Mouse (Mus musculus): ENCODE results near the gene Fgb. TPM values are rescaled to one million over a fixed set of nuclear protein-coding genes. Genes with fewer than 3 reads are reported as not detected.

Fgb gene
- polyA plus RNA-seq, 1 experiment from 2014 or later = 8.3 TPM

DNA sequence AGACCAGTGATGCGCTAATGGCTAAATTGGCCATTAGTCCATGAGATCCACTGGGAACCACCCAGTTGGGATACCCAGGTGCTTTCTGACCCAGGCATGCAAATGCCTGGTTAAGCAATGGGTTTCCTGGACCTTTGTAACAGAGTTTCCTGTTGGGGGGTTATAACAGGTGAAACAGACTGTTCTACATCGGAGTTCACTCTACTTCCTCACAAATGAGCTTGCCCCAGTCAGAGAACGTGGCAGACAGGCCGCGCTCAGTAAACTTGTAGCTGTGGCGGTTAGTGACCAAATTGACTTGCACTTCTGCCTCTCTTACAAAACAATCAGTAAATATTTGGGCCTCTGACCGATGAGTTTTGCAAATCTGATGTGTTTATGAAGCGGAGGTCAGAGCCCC, 46.6 kb downstream of the Fgb start:
- no peaks in the 10 kb centered on the region for H3K9me3 ChIP-seq (replicated peaks)
- no peak overlapping the region for H3K4me2 ChIP-seq
- 88% methylated on average over 8 of the region's 8 CpGs for WGBS
- H3K4me1 ChIP-seq = no peaks in the 10 kb centered on the region
- H3K9ac ChIP-seq = no peak overlapping the region
- no peaks in the 10 kb centered on the region for H3K36me3 ChIP-seq
- H3K4me3 ChIP-seq (replicated peaks) = no peak overlapping the region
- H3K27me3 ChIP-seq = no peaks in the 10 kb centered on the region
- ATAC-seq (replicated peaks; ENCODE audit: low FRiP score) = no peak
- H3K27ac ChIP-seq = no peak overlapping the region

DNA sequence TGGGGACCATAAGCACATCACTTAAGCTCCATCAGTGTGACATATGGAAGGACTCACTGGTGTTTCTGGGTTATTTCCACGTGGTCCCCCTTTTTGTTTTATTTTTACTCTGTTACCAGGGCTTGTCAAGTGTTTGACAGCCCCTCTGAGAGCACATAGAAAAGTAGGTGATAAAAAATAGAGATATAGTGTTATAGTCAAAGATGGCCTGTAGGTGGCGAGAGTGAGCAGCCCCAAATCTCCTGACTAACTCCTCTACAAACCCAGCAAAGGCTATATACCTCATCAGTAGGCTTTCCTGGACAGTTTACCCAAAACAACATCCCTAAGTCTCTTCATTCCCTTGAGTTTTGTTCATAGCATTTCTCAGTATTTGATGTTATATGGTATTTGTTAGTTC, 47.5 kb downstream of the Fgb start:
- WGBS = 4% methylated on average over 2 of the region's 2 CpGs
- Histone ChIP-seq H3K36me3 (no peaks in the 10 kb centered on the region), H3K9ac (no peak overlapping the region), H3K27ac (no peak overlapping the region), H3K4me2 (no peak overlapping the region), H3K4me3 (replicated peaks) (no peak overlapping the region), H3K27me3 (no peaks in the 10 kb centered on the region; the same call in 1 of the 2 replicates), H3K4me1 (no peaks in the 10 kb centered on the region), H3K9me3 (replicated peaks) (no peaks in the 10 kb centered on the region)
- ATAC-seq (replicated peaks; ENCODE audit: low FRiP score) = no peak

DNA sequence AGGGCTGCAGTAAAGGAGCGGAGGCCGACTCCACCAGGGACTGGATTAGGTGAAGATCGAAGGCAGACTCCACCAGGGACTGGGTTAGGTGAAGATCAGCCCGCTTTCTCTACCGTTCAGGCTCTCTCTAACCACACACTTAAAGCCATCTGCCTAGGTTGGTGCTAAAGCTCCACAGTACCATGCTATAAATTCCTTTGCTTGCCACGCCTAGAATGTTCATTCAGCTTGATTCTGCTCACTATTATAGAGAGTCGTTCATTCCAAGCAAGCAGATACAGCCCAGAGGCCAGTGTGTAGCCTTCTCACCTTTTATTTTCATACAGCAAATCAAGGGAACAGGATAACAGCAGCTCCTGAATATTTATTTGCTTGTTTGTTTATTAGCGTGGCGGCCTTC, 49.7 kb downstream of the Fgb start:
- Histone ChIP-seq H3K4me1 (peaks cover 9% of the 10 kb centered on the region), H3K9me3 (replicated peaks) (no peaks in the 10 kb centered on the region)
- 66% methylated on average over 9 of the region's 9 CpGs for WGBS

DNA sequence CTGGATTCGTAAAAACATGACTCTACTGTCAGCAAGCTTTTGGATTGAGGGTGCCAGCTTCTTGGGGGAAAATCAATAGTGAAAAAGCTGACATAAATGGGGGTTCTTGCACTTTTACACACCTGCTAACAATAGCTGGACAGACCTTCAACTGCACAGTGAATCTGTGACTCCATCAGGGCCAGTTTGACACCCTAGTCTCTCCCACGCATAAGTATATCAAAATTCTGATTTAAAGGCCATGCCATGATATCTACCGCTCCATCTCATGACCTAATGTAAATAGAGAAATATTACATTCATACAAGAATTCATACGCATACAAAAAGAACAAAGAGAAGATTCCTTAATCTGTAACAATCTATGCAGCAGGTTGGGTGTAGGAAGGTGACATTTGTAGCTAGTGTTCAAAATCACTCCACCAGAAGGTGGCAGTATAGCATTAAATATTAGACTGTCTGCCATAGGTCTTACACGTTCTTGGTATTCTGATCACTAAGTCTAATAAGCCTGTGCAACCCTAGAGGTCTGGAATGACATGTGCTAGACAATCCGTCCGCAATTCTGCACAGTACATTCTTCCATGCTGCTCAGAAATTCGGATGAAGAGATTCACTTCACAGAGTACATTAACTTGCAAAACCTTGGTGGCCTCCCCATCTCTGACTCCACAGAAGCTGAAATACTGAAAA, 50.7 kb downstream of the Fgb start:
- Histone ChIP-seq H3K4me3 (replicated peaks) (no peak overlapping the region), H3K27ac (no peak overlapping the region), H3K36me3 (no peaks in the 10 kb centered on the region), H3K9ac (no peak overlapping the region), H3K4me1 (peaks cover 11% of the 10 kb centered on the region), H3K27me3 (peaks cover 7% of the 10 kb centered on the region; the same call in 1 of the 2 replicates), H3K4me2 (no peak overlapping the region), H3K9me3 (replicated peaks) (no peaks in the 10 kb centered on the region)
- 30% methylated on average over 8 of the region's 8 CpGs for WGBS
- ATAC-seq (replicated peaks; ENCODE audit: low FRiP score) = peak; percentile 80

More for the DNA sequence above, 49.7 kb downstream of the Fgb start:
- no peak overlapping the region for H3K27ac ChIP-seq
- H3K9ac ChIP-seq = no peak overlapping the region
- H3K4me3 ChIP-seq (replicated peaks) = no peak overlapping the region
- H3K27me3 ChIP-seq = peaks cover 4% of the 10 kb centered on the region; the same call in 1 of the 2 replicates
- no peak for ATAC-seq (replicated peaks; ENCODE audit: low FRiP score)
- H3K36me3 ChIP-seq = no peaks in the 10 kb centered on the region
- H3K4me2 ChIP-seq = no peak overlapping the region

DNA sequence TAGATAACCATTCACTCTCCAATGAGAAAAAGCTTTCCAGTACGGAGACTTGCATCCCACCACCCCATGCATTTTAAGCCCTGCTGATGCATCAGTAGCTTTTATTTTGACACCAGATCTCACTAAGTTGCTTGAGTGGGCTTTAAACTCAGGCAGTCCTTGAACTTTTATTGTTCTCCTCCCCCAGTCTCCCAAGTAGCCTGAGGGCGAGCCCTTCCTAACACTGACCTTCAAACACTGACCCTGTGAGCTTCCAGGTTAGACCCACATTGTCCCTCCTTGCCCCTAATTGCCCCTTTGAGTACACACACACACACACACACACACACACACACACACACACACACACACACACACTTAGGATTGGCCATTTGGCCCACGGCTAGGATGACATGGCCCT, 53.0 kb downstream of the Fgb start:
- Histone ChIP-seq H3K27ac (no peak overlapping the region), H3K36me3 (no peaks in the 10 kb centered on the region), H3K9ac (no peak overlapping the region), H3K4me1 (peaks cover 11% of the 10 kb centered on the region), H3K4me3 (replicated peaks) (no peak overlapping the region), H3K27me3 (peaks cover 7% of the 10 kb centered on the region; the same call in 1 of the 2 replicates), H3K4me2 (no peak overlapping the region), H3K9me3 (replicated peaks) (no peaks in the 10 kb centered on the region)
- ATAC-seq (replicated peaks; ENCODE audit: low FRiP score) = no peak
- WGBS = 44% methylated on average over 3 of the region's 3 CpGs

DNA sequence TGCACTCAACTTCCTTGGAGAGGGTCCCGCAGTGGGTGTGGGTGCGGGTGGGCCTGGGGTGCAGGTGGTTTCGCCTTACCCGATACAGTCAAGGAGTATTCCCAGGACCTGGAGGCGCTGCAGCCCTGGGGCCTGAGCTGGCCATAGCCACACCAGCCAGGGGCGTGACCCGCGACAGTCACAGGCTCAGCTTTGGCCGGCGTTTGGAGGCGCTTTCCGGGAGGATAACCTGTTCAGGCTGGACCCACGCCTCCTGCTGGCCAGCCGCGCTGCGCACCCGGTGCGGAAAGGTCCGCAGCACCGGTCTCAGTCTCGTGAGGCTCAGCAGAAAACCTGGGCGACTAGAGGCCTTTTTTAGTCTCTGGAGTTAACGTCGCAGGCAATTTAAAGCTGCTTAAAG, 54.3 kb downstream of the Fgb start:
- WGBS = 3% methylated on average over 24 of the region's 24 CpGs
- no peak overlapping the region for H3K9ac ChIP-seq
- peak overlapping the region; percentile 31 for H3K4me3 ChIP-seq (replicated peaks)
- no peak overlapping the region for H3K27ac ChIP-seq
- H3K9me3 ChIP-seq (replicated peaks) = no peaks in the 10 kb centered on the region
- no peaks in the 10 kb centered on the region for H3K36me3 ChIP-seq
- peak overlapping the region; percentile 62 for H3K4me2 ChIP-seq
- peaks cover 11% of the 10 kb centered on the region for H3K4me1 ChIP-seq
- H3K27me3 ChIP-seq = peaks cover 7% of the 10 kb centered on the region; the same call in 1 of the 2 replicates
- ATAC-seq (replicated peaks; ENCODE audit: low FRiP score) = peak; percentile 88

DNA sequence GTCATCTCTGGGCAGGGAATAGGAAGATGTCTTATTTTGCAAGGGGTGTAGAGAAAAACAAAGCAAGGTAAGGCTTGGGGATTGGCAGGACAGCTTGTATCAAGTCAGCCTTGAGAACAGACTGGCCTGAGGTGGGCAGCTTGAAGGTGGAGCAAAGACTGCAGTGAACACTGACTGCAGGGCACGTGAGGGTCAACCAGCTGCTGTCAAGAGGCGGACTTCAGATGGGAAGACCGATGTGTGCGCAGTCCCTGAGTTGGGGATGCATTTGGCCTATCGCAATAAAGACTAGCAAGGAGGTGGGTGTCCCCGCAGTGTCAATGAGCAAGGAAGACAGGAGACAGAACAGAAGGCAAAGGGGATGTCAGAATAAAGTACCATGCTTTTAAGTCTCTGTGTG, 56.7 kb downstream of the Fgb start:
- Histone ChIP-seq H3K4me3 (replicated peaks) (no peak overlapping the region), H3K4me2 (no peak overlapping the region), H3K27ac (no peak overlapping the region), H3K4me1 (peaks cover 11% of the 10 kb centered on the region), H3K9me3 (replicated peaks) (no peaks in the 10 kb centered on the region), H3K36me3 (no peaks in the 10 kb centered on the region), H3K27me3 (peaks cover 7% of the 10 kb centered on the region; the same call in 1 of the 2 replicates), H3K9ac (no peak overlapping the region)
- WGBS = 82% methylated on average over 6 of the region's 6 CpGs
- no peak for ATAC-seq (replicated peaks; ENCODE audit: low FRiP score)

DNA sequence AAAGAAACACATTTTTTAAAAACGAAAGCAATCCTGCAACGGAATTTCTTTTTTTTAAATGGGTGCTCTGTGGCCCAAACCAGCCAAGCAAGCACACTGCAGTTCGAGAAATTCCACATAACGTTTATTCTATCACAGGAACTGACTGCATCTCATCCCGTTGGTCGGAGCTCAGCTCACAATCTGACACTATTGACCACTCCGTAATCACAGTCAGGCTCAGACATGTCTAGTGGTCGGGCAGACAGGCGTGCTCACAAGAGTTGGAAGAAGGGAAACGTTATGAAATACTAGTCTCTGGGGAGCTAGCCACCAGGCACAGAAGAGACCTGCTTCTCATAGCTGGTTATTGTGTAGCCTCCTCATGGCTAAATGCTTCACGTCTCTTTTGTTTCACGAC, 57.7 kb downstream of the Fgb start:
- H3K36me3 ChIP-seq = no peaks in the 10 kb centered on the region
- ATAC-seq (replicated peaks; ENCODE audit: low FRiP score) = no peak
- H3K4me3 ChIP-seq (replicated peaks) = no peak overlapping the region
- H3K27ac ChIP-seq = no peak overlapping the region
- H3K4me1 ChIP-seq = peaks cover 11% of the 10 kb centered on the region
- H3K4me2 ChIP-seq = no peak overlapping the region
- H3K9me3 ChIP-seq (replicated peaks) = no peaks in the 10 kb centered on the region
- H3K27me3 ChIP-seq = peaks cover 7% of the 10 kb centered on the region; the same call in 1 of the 2 replicates
- 79% methylated on average over 12 of the region's 12 CpGs for WGBS
- H3K9ac ChIP-seq = no peak overlapping the region

Other genes starting within 250 kb of the Fgb start
- gene Rbm46, start 173.4 kb downstream of the Fgb start, polyA plus RNA-seq (2015; fragmentation: Nextera tagmentation; extraction: Ambion mirVana) = 2.9 and 3.3 TPM in 2 replicates
- 0.06 and 0.12 TPM in 2 replicates for gene Lrat, start 145.9 kb downstream of the Fgb start, polyA plus RNA-seq (2015; fragmentation: Nextera tagmentation; extraction: Ambion mirVana)
- 4.0 and 8.8 TPM in 2 replicates for gene Fgg, start 42.1 kb downstream of the Fgb start, polyA plus RNA-seq (2015; fragmentation: Nextera tagmentation; extraction: Ambion mirVana)
- gene Fga, start 23.8 kb downstream of the Fgb start, polyA plus RNA-seq (2015; fragmentation: Nextera tagmentation; extraction: Ambion mirVana) = 5.5 and 12.2 TPM in 2 replicates
- gene Plrg1, start 5.7 kb upstream of the Fgb start, polyA plus RNA-seq (2015; fragmentation: Nextera tagmentation; extraction: Ambion mirVana) = 99.6 and 104 TPM in 2 replicates
- gene Dchs2, start 78.1 kb upstream of the Fgb start, polyA plus RNA-seq (2015; fragmentation: Nextera tagmentation; extraction: Ambion mirVana) = 0.12 and 0.21 TPM in 2 replicates

All from kidney, embryonic 15.5 days (tissue).